Mouse (Mus musculus) adrenal gland, adult 2 months (tissue): Measurements from ENCODE around the gene Tpi1. TPM values are rescaled to one million over a fixed set of nuclear protein-coding genes. Genes with fewer than 3 reads are reported as not detected.
A peak's percentile ranks its signal among the peaks of the same experiment; 100 is the strongest.

Source experiments
- DNase-seq: peaks from one replicate; pipeline ENCODE4 v3.0.0; 2021
- long read RNA-seq: library from polyadenylated mRNA; stranded (forward); transcript quantifications from one replicate; pipeline ENCODE4 v2.0.0, GENCODE M21; 2021
- polyA plus RNA-seq: library from polyadenylated mRNA; depleted of rRNA; stranded (reverse); fragments of >200 nt; gene quantifications from 2 replicates; pipeline ENCODE4 v1.2.3, GENCODE M21; 2012; rRNA removed
- total RNA-seq, 2 experiments: library from RNA; stranded (reverse); gene quantifications; 2 replicates each; pipeline ENCODE4 v1.2.3; 2021

The Tpi1 gene
- total RNA-seq (100 to 1,000 TPM; 385 to 502 TPM), polyA plus RNA-seq (237 and 285 TPM in 2 replicates)
- long read RNA-seq, transcript Tpi1-205 (7 exons, 1,607 nt), result major isoform, 433 of 454 reads
- long read RNA-seq, partial matches to known transcripts, result 5 of 454 reads
- long read RNA-seq, other reads (novel, unspliced or antisense), result 11 of 454 reads

GRCm38 (mm10) chr6:124813933-124814332 is at the start of gene Tpi1:
TSS of gene Tpi1 (minus strand) at chr6:124814296.
- peak; percentile 95 for DNase-seq

GRCm38 (mm10) chr6:124863125-124863657 is 49.1 kb upstream of the Tpi1 start:
- DNase-seq, result no peak

- DNase-seq, result no peak
Observed at GRCm38 (mm10) chr6:124862406-124863124, 48.5 kb upstream of the Tpi1 start.

GRCm38 (mm10) chr6:124861802-124862201 is 47.7 kb upstream of the Tpi1 start:
- DNase-seq, result no peak

- no peak for DNase-seq
Observed at GRCm38 (mm10) chr6:124861266-124861665, 47.2 kb upstream of the Tpi1 start.

GRCm38 (mm10) chr6:124860511-124860910 is 46.4 kb upstream of the Tpi1 start:
- DNase-seq, result no peak

GRCm38 (mm10) chr6:124859725-124860124 is 45.6 kb upstream of the Tpi1 start:
- peak; percentile 90 for DNase-seq

GRCm38 (mm10) chr6:124858561-124859318 is 44.6 kb upstream of the Tpi1 start:
- DNase-seq, result no peak

- DNase-seq, result no peak
Observed at GRCm38 (mm10) chr6:124857840-124858530, 43.9 kb upstream of the Tpi1 start.

GRCm38 (mm10) chr6:124856916-124857839 is 43.1 kb upstream of the Tpi1 start, which contains the start of gene P3h3:
TSS of gene P3h3 (minus strand) at chr6:124857752.
- peak; percentile 86 for DNase-seq

GRCm38 (mm10) chr6:124856321-124856720 is 42.2 kb upstream of the Tpi1 start:
- DNase-seq, result no peak

- no peak for DNase-seq
Observed at GRCm38 (mm10) chr6:124854647-124855046, 40.6 kb upstream of the Tpi1 start.

GRCm38 (mm10) chr6:124850535-124850934 is 36.4 kb upstream of the Tpi1 start:
- no peak for DNase-seq

- DNase-seq, result peak; percentile 88
Observed at GRCm38 (mm10) chr6:124847305-124847704, 33.2 kb upstream of the Tpi1 start.

- DNase-seq, result peak; percentile 36
Observed at GRCm38 (mm10) chr6:124840241-124841167, 26.4 kb upstream of the Tpi1 start, which contains the start of gene Gnb3. TSS of gene Gnb3 (minus strand) at chr6:124840275.

- peak; percentile 48 for DNase-seq
Observed at GRCm38 (mm10) chr6:124839805-124840204, 25.7 kb upstream of the Tpi1 start.

- no peak for DNase-seq
Observed at GRCm38 (mm10) chr6:124836411-124836810, 22.3 kb upstream of the Tpi1 start.

- DNase-seq, result no peak
Observed at GRCm38 (mm10) chr6:124835531-124835930, 21.4 kb upstream of the Tpi1 start.

GRCm38 (mm10) chr6:124834512-124835081 is 20.5 kb upstream of the Tpi1 start:
- DNase-seq, result peak; percentile 34
